Mouse (Mus musculus) kidney, adult 2 months (tissue): ENCODE measurements around the gene Ano8. TPM values are rescaled to one million over a fixed set of nuclear protein-coding genes. Genes with fewer than 3 reads are reported as not detected.

Source experiments
- DNase-seq: peaks from one replicate; pipeline ENCODE4 v3.0.0; 2021
- H3K27ac ChIP-seq: fragments of 200-500 bp; 2 replicates; pipeline ENCODE4 v1.5.1; 2012; ENCODE audit warnings: low read depth, low read length, control low read depth, inconsistent platforms; ENCODE audit not compliant: insufficient read depth
- H3K27me3 ChIP-seq: fragments of 200-500 bp; replicated peaks from 2 replicates; pipeline ENCODE4 v1.6.1; 2012; ENCODE audit warnings: mild to moderate bottlenecking, moderate library complexity, low read length, inconsistent platforms; ENCODE audit not compliant: control insufficient read depth, insufficient read depth
- H3K36me3 ChIP-seq: fragments of 200-500 bp; 2 replicates; pipeline ENCODE4 v1.6.1; 2012; ENCODE audit warnings: mild to moderate bottlenecking, moderate library complexity, low read length, inconsistent platforms; ENCODE audit not compliant: control insufficient read depth, insufficient read depth
- H3K4me1 ChIP-seq: fragments of 200-500 bp; 2 replicates; pipeline ENCODE4 v1.6.1; 2011; ENCODE audit warnings: low read length; ENCODE audit not compliant: control insufficient read depth, insufficient read depth
- H3K4me3 ChIP-seq: fragments of 200-500 bp; 2 replicates; pipeline ENCODE4 v1.5.1; 2011; ENCODE audit warnings: mild to moderate bottlenecking, low read depth, low read length, control low read depth; ENCODE audit not compliant: insufficient read depth
- CTCF ChIP-seq: fragments of 200-500 bp; conservative IDR thresholded peaks from 2 replicates; pipeline ENCODE4 v1.5.1; 2011; ENCODE audit warnings: low read depth, mild to moderate bottlenecking, control low read depth, low read length, moderate library complexity, mixed read lengths; ENCODE audit not compliant: insufficient read depth, insufficient read length
- POLR2A ChIP-seq: fragments of 200-500 bp; IDR thresholded peaks from one replicate; pipeline ENCODE4 v1.6.1; 2011; ENCODE audit warnings: low read depth, low read length, control low read depth
- WGBS: fragments of 180-500 bp; shearing (Covaris S2); methylation state at CpG from one replicate; pipeline ENCODE4 v1.1.7; 2018; 5-methylcytosine and 5-hydroxymethylcytosine counted together
- polyA plus RNA-seq: library from polyadenylated mRNA; depleted of rRNA; stranded (reverse); fragments of >200 nt; gene quantifications from 2 replicates; pipeline ENCODE4 v1.2.3, GENCODE M21; 2012

Gene Ano8
- polyA plus RNA-seq, 1 experiment, result 12.6 TPM

- Histone ChIP-seq H3K4me1 (peaks cover 4% of the 10 kb centered on the region; the same call in 1 of the 2 replicates), H3K4me3 (peak overlapping the region; percentile 74), H3K27ac (no peak overlapping the region), H3K36me3 (no peaks in the 10 kb centered on the region), H3K27me3 (no peaks in the 10 kb centered on the region)
- DNase-seq, result no peak
- 4% methylated on average over 7 of the region's 7 CpGs for WGBS
- TF ChIP-seq CTCF (no peak), POLR2A (no peak)
Observed at GRCm38 (mm10) chr8:71486136-71486529, 370 bp upstream of the Ano8 start.

GRCm38 (mm10) chr8:71484736-71485135, 1.0 kb downstream of the Ano8 start:
- Histone ChIP-seq H3K4me3 (no peak overlapping the region), H3K4me1 (peaks cover 4% of the 10 kb centered on the region; the same call in 1 of the 2 replicates), H3K36me3 (no peaks in the 10 kb centered on the region), H3K27ac (no peak overlapping the region), H3K27me3 (no peaks in the 10 kb centered on the region)
- DNase-seq, result no peak
- 95% methylated on average over 19 of the region's 19 CpGs for WGBS
- TF ChIP-seq CTCF, result no peak
- TF ChIP-seq POLR2A, result no peak

GRCm38 (mm10) chr8:71483932-71484331, 1.8 kb downstream of the Ano8 start:
- TF ChIP-seq CTCF, result no peak
- Histone ChIP-seq H3K27me3 (no peaks in the 10 kb centered on the region), H3K27ac (no peak overlapping the region), H3K4me3 (no peak overlapping the region), H3K4me1 (no peaks in the 10 kb centered on the region), H3K36me3 (no peaks in the 10 kb centered on the region)
- WGBS, result 68% methylated on average over 8 of the region's 8 CpGs
- DNase-seq, result peak; percentile 50

GRCm38 (mm10) chr8:71478943-71479342, 6.8 kb downstream of the Ano8 start:
- H3K36me3 ChIP-seq, result no peaks in the 10 kb centered on the region

GRCm38 (mm10) chr8:71477196-71477845, 8.4 kb downstream of the Ano8 start:
- H3K4me3 ChIP-seq, result no peak overlapping the region
- H3K27ac ChIP-seq, result no peak overlapping the region
- WGBS, result 65% methylated on average over 14 of the region's 14 CpGs
- H3K27me3 ChIP-seq, result no peaks in the 10 kb centered on the region
- peaks cover 2% of the 10 kb centered on the region; the same call in 1 of the 2 replicates for H3K4me1 ChIP-seq
- no peak for DNase-seq
- TF ChIP-seq POLR2A (no peak), CTCF (peak; percentile 47)
- H3K36me3 ChIP-seq, result no peaks in the 10 kb centered on the region

More at GRCm38 (mm10) chr8:71478943-71479342, 6.8 kb downstream of the Ano8 start:
- 93% methylated on average over 11 of the region's 11 CpGs for WGBS
- H3K4me3 ChIP-seq, result no peak overlapping the region
- TF ChIP-seq POLR2A, result no peak
- no peak for TF ChIP-seq CTCF
- no peak overlapping the region for H3K27ac ChIP-seq
- no peak for DNase-seq
- peaks cover 2% of the 10 kb centered on the region; the same call in 1 of the 2 replicates for H3K4me1 ChIP-seq
- no peaks in the 10 kb centered on the region for H3K27me3 ChIP-seq

- 1% methylated on average over 116 of the region's 121 CpGs for WGBS
- Histone ChIP-seq H3K4me1 (peaks cover 2% of the 10 kb centered on the region; the same call in 1 of the 2 replicates), H3K27me3 (no peaks in the 10 kb centered on the region), H3K4me3 (peak overlapping the region; percentile 57), H3K27ac (peak overlapping the region; percentile 17), H3K36me3 (no peaks in the 10 kb centered on the region)
- TF ChIP-seq POLR2A (no peak), CTCF (no peak)
- DNase-seq, result peak; percentile 84
Observed at GRCm38 (mm10) chr8:71476099-71476940, 9.4 kb downstream of the Ano8 start.

GRCm38 (mm10) chr8:71475702-71476075, 10.1 kb downstream of the Ano8 start:
- TF ChIP-seq CTCF (no peak), POLR2A (no peak)
- Histone ChIP-seq H3K27ac (no peak overlapping the region), H3K4me3 (no peak overlapping the region), H3K27me3 (no peaks in the 10 kb centered on the region), H3K36me3 (no peaks in the 10 kb centered on the region), H3K4me1 (peaks cover 2% of the 10 kb centered on the region; the same call in 1 of the 2 replicates)
- DNase-seq, result no peak
- 38% methylated on average over 4 of the region's 4 CpGs for whole genome bisulfite sequencing
